Mouse (Mus musculus): ENCODE results near the gene Col18a1.

DNA sequence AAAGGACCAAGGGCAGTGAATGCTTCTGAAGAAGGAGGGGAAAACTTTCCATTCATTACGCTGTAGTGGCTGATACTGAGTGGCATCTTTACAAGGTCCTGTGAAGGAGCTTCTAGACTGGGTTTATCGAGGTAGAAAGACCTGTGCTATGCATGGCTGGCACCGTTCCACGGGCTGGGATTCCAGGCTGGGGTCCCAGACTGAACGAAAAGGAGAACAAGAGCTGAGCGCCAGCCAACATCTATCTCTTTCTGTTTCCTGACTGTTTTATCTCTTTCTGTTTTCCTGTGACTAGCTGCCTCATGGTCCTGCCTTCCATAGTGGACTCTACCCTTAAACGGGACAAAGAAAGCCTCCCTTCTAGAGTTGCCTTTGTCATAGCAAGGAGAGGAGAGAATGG, 21.1 kb upstream of the Col18a1 start:
- TF ChIP-seq CTCF (IDR thresholded peaks at IDR 0.05; ENCODE audit: control insufficient read depth, insufficient read depth, low read length), result no peak
- no peak for TF ChIP-seq POLR2A (IDR thresholded peaks at IDR 0.05; ENCODE audit: borderline replicate concordance, control insufficient read depth, low read depth, low read length)

Data from bone marrow, adult 2 months (tissue).